Mouse (Mus musculus) stomach, postnatal 0 days (tissue): Measurements from ENCODE around the gene Slco1c1.

Experiments
- CTCF ChIP-seq: IDR thresholded peaks from 2 replicates; pipeline ENCODE4 v1.5.1; 2016; ENCODE audit warnings: antibody characterized with exemption, low read depth, mild to moderate bottlenecking, moderate library complexity
- EP300 ChIP-seq: optimal IDR thresholded peaks from 2 replicates; pipeline ENCODE3; 2016; ENCODE audit warnings: antibody characterized with exemption

GRCm38 (mm10) chr6:141501171-141501570 lies 23.0 kb upstream of the Slco1c1 start:
- no peak for TF ChIP-seq CTCF
- no peak for TF ChIP-seq EP300
